Mouse (Mus musculus) embryonic fibroblast, embryonic 13.5 days (primary cell): ENCODE measurements at regions not wholly inside any gene's neighbourhood (a gene's known extent, or its start where the extent isn't known, plus 50 kb on each side); places are given as distances from the start of the nearest gene placed in this dataset.

Experiments used
- CTCF ChIP-seq: IDR thresholded peaks from 2 replicates; pipeline ENCODE4 v1.5.1; 2011; ENCODE audit warnings: mild to moderate bottlenecking, control low read depth, low read length, moderate library complexity, borderline replicate concordance; ENCODE audit not compliant: insufficient read depth
- POLR2A ChIP-seq: IDR thresholded peaks from 2 replicates; pipeline ENCODE4 v1.6.1; 2011; ENCODE audit warnings: low read depth, mild to moderate bottlenecking, control low read depth, low read length, moderate library complexity

DNA sequence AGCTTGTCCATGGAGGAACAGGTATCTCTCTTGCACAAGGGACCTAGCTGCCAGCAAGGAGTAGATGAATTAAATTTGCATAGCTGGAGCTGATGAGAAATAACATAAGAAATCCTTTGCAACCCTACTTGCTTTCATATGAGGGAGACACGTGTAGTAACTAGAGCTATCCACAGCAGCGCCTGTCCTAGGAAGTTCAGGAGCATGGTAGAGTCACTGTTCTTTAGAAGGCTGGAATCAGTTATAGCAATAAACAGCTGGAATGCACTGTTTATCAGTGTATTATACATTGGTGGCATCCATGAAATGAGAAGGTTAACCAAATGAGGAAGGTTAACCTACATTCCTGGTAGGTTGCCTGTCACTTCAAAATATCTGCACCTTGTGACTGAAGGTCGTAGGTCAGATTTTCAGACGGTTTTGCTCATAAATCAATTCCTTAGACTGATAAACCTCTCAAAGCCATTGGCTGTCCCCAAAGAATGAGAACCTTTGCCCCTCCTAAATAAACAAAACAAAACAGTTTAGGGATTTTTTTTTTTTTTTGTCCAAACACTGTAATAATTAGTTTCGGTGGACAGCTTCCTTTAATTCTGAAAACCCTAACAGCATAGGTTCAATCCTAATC lies 60.8 kb downstream of the Plk2 start:
- TF ChIP-seq CTCF (no peak), POLR2A (no peak)
